Mouse (Mus musculus): Measurements from ENCODE around the gene Adprm. TPM values are rescaled to one million over a fixed set of nuclear protein-coding genes. Genes with fewer than 3 reads are reported as not detected.

The Adprm gene
- polyA plus RNA-seq, 1 experiment = 12.4 TPM

- TF ChIP-seq CTCF (IDR thresholded peaks at IDR 0.05; ENCODE audit: control insufficient read depth, insufficient read depth, insufficient read length) = no peak
- no peak for TF ChIP-seq CEBPB (IDR thresholded peaks at IDR 0.05; ENCODE audit: low read depth)
- TF ChIP-seq USF1 (IDR thresholded peaks at IDR 0.05; ENCODE audit: low read depth) = no peak
- no peak for TF ChIP-seq MYOG (IDR thresholded peaks at IDR 0.05; ENCODE audit: control insufficient read depth, extremely low read depth, insufficient read length)
- TF ChIP-seq FOSL1 (IDR thresholded peaks at IDR 0.05; ENCODE audit: insufficient read depth, low read length, poor library complexity, severe bottlenecking) = no peak
- no peak for TF ChIP-seq MYOD1 (IDR thresholded peaks at IDR 0.05; ENCODE audit: control insufficient read depth, insufficient read length, low read depth)
- TF ChIP-seq MAX (IDR thresholded peaks at IDR 0.05) = no peak
- H3K79me3 ChIP-seq (ENCODE audit: low read depth) = no peaks in the 10 kb centered on the region
- H3K79me2 ChIP-seq (ENCODE audit: control insufficient read depth, insufficient read depth) = no peaks in the 10 kb centered on the region
- H3ac ChIP-seq (ENCODE audit: control insufficient read depth, insufficient read length, low read depth) = no peak overlapping the region
- H3K36me3 ChIP-seq (ENCODE audit: control insufficient read depth, insufficient read depth) = no peaks in the 10 kb centered on the region
- H3K4me3 ChIP-seq (ENCODE audit: insufficient read depth, poor library complexity, severe bottlenecking) = no peak overlapping the region
- no peaks in the 10 kb centered on the region for H3K27me3 ChIP-seq (ENCODE audit: control insufficient read depth, insufficient read depth, insufficient read length)
These were observed 42.0 kb downstream of the Adprm start for GRCm38 (mm10) chr11:67010430-67010829.

GRCm38 (mm10) chr11:67008528-67008927, 43.9 kb downstream of the Adprm start:
- H3K79me2 ChIP-seq (ENCODE audit: control insufficient read depth, insufficient read depth) = no peaks in the 10 kb centered on the region
- no peaks in the 10 kb centered on the region for H3K27me3 ChIP-seq (ENCODE audit: control insufficient read depth, insufficient read depth, insufficient read length)
- no peak overlapping the region for H3ac ChIP-seq (ENCODE audit: control insufficient read depth, insufficient read length, low read depth)
- TF ChIP-seq MYOG (IDR thresholded peaks at IDR 0.05; ENCODE audit: control insufficient read depth, extremely low read depth, insufficient read length) (no peak), MAX (IDR thresholded peaks at IDR 0.05) (no peak), CEBPB (IDR thresholded peaks at IDR 0.05; ENCODE audit: low read depth) (no peak), CTCF (IDR thresholded peaks at IDR 0.05; ENCODE audit: control insufficient read depth, insufficient read depth, insufficient read length) (no peak), FOSL1 (IDR thresholded peaks at IDR 0.05; ENCODE audit: insufficient read depth, low read length, poor library complexity, severe bottlenecking) (no peak), USF1 (IDR thresholded peaks at IDR 0.05; ENCODE audit: low read depth) (no peak), MYOD1 (IDR thresholded peaks at IDR 0.05; ENCODE audit: control insufficient read depth, insufficient read length, low read depth) (no peak)
- H3K36me3 ChIP-seq (ENCODE audit: control insufficient read depth, insufficient read depth) = no peaks in the 10 kb centered on the region
- no peak overlapping the region for H3K4me3 ChIP-seq (ENCODE audit: insufficient read depth, poor library complexity, severe bottlenecking)
- H3K79me3 ChIP-seq (ENCODE audit: low read depth) = no peaks in the 10 kb centered on the region

GRCm38 (mm10) chr11:67007961-67008360, 44.4 kb downstream of the Adprm start:
- Histone ChIP-seq H3K79me3 (ENCODE audit: low read depth) (no peaks in the 10 kb centered on the region), H3ac (ENCODE audit: control insufficient read depth, insufficient read length, low read depth) (no peak overlapping the region), H3K4me3 (ENCODE audit: insufficient read depth, poor library complexity, severe bottlenecking) (no peak overlapping the region), H3K36me3 (ENCODE audit: control insufficient read depth, insufficient read depth) (no peaks in the 10 kb centered on the region), H3K79me2 (ENCODE audit: control insufficient read depth, insufficient read depth) (no peaks in the 10 kb centered on the region), H3K27me3 (ENCODE audit: control insufficient read depth, insufficient read depth, insufficient read length) (no peaks in the 10 kb centered on the region)
- TF ChIP-seq CEBPB (IDR thresholded peaks at IDR 0.05; ENCODE audit: low read depth) = no peak
- TF ChIP-seq MAX (IDR thresholded peaks at IDR 0.05) = no peak

DNA sequence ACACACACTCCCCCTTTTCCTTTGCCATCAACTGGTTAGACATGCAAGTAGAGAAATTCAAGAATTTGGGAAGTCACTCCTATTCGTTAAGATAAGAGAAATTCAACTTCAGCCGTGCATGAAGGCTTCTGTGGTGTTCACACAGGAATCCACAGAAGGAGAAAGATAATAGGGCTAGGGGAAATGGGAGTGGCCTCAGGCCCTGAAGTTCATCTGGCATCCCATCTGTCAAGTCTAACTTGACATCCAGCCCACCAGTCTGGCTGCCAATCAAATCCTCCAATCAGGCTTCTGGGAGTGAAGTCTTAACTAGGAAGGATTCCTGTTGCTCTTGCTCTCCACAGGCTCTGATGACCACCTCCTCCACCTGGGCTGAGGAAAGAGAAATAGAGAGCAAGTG, 49.5 kb downstream of the Adprm start:
- Histone ChIP-seq H3K79me2 (ENCODE audit: control insufficient read depth, insufficient read depth) (no peaks in the 10 kb centered on the region), H3ac (ENCODE audit: control insufficient read depth, insufficient read length, low read depth) (no peak overlapping the region), H3K4me3 (ENCODE audit: insufficient read depth, poor library complexity, severe bottlenecking) (no peak overlapping the region), H3K36me3 (ENCODE audit: control insufficient read depth, insufficient read depth) (no peaks in the 10 kb centered on the region), H3K79me3 (ENCODE audit: low read depth) (no peaks in the 10 kb centered on the region), H3K27me3 (ENCODE audit: control insufficient read depth, insufficient read depth, insufficient read length) (no peaks in the 10 kb centered on the region)
- TF ChIP-seq MYOD1 (IDR thresholded peaks at IDR 0.05; ENCODE audit: control insufficient read depth, insufficient read length, low read depth) (no peak), USF1 (IDR thresholded peaks at IDR 0.05; ENCODE audit: low read depth) (no peak), MYOG (IDR thresholded peaks at IDR 0.05; ENCODE audit: control insufficient read depth, extremely low read depth, insufficient read length) (no peak), MAX (IDR thresholded peaks at IDR 0.05) (no peak), CEBPB (IDR thresholded peaks at IDR 0.05; ENCODE audit: low read depth) (no peak)

DNA sequence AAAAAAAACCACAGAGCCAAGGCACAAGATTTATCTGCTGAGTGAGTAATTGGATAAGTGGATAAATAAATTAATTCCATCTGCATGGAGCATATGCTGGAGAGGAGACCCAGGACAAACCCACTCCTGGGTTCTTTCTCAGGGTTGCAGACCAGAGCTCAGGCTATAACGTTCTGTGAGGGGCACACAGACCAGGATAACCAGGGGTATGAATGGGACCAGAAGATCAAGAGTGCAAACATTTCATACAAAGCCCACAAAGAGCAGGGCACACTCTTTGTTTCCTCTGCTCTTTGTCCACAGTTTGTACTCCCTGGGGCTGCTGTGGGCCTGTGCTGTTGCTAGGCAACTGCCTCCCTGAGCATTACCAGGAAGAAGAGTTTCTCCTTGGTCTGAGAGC, 50.7 kb downstream of the Adprm start:
- H3K4me3 ChIP-seq (ENCODE audit: insufficient read depth, poor library complexity, severe bottlenecking) = no peak overlapping the region
- H3ac ChIP-seq (ENCODE audit: control insufficient read depth, insufficient read length, low read depth) = no peak overlapping the region
- no peaks in the 10 kb centered on the region for H3K79me3 ChIP-seq (ENCODE audit: low read depth)
- TF ChIP-seq USF1 (IDR thresholded peaks at IDR 0.05; ENCODE audit: low read depth) (no peak), FOSL1 (IDR thresholded peaks at IDR 0.05; ENCODE audit: insufficient read depth, low read length, poor library complexity, severe bottlenecking) (no peak), MYOG (IDR thresholded peaks at IDR 0.05; ENCODE audit: control insufficient read depth, extremely low read depth, insufficient read length) (no peak), CEBPB (IDR thresholded peaks at IDR 0.05; ENCODE audit: low read depth) (no peak), CTCF (IDR thresholded peaks at IDR 0.05; ENCODE audit: control insufficient read depth, insufficient read depth, insufficient read length) (no peak), MYOD1 (IDR thresholded peaks at IDR 0.05; ENCODE audit: control insufficient read depth, insufficient read length, low read depth) (no peak), MAX (IDR thresholded peaks at IDR 0.05) (no peak)
- H3K36me3 ChIP-seq (ENCODE audit: control insufficient read depth, insufficient read depth) = no peaks in the 10 kb centered on the region
- no peaks in the 10 kb centered on the region for H3K27me3 ChIP-seq (ENCODE audit: control insufficient read depth, insufficient read depth, insufficient read length)
- no peaks in the 10 kb centered on the region for H3K79me2 ChIP-seq (ENCODE audit: control insufficient read depth, insufficient read depth)

GRCm38 (mm10) chr11:67000671-67001070, 51.7 kb downstream of the Adprm start:
- H3K4me3 ChIP-seq (ENCODE audit: insufficient read depth, poor library complexity, severe bottlenecking) = no peak overlapping the region
- H3K36me3 ChIP-seq (ENCODE audit: control insufficient read depth, insufficient read depth) = no peaks in the 10 kb centered on the region
- no peaks in the 10 kb centered on the region for H3K27me3 ChIP-seq (ENCODE audit: control insufficient read depth, insufficient read depth, insufficient read length)
- no peaks in the 10 kb centered on the region for H3K79me3 ChIP-seq (ENCODE audit: low read depth)
- no peak overlapping the region for H3ac ChIP-seq (ENCODE audit: control insufficient read depth, insufficient read length, low read depth)
- no peak for TF ChIP-seq CEBPB (IDR thresholded peaks at IDR 0.05; ENCODE audit: low read depth)
- TF ChIP-seq MYOD1 (IDR thresholded peaks at IDR 0.05; ENCODE audit: control insufficient read depth, insufficient read length, low read depth) = no peak
- TF ChIP-seq CTCF (IDR thresholded peaks at IDR 0.05; ENCODE audit: control insufficient read depth, insufficient read depth, insufficient read length) = no peak
- no peak for TF ChIP-seq MYOG (IDR thresholded peaks at IDR 0.05; ENCODE audit: control insufficient read depth, extremely low read depth, insufficient read length)
- no peak for TF ChIP-seq MAX (IDR thresholded peaks at IDR 0.05)
- no peak for TF ChIP-seq USF1 (IDR thresholded peaks at IDR 0.05; ENCODE audit: low read depth)
- no peak for TF ChIP-seq FOSL1 (IDR thresholded peaks at IDR 0.05; ENCODE audit: insufficient read depth, low read length, poor library complexity, severe bottlenecking)
- no peaks in the 10 kb centered on the region for H3K79me2 ChIP-seq (ENCODE audit: control insufficient read depth, insufficient read depth)
